Mouse (Mus musculus): ENCODE measurements around the gene Narfl. TPM values are rescaled to one million over a fixed set of nuclear protein-coding genes. Genes with fewer than 3 reads are reported as not detected.

Gene Narfl
- polyA plus RNA-seq, 1 experiment from 2014 or later: 27.3 TPM

DNA sequence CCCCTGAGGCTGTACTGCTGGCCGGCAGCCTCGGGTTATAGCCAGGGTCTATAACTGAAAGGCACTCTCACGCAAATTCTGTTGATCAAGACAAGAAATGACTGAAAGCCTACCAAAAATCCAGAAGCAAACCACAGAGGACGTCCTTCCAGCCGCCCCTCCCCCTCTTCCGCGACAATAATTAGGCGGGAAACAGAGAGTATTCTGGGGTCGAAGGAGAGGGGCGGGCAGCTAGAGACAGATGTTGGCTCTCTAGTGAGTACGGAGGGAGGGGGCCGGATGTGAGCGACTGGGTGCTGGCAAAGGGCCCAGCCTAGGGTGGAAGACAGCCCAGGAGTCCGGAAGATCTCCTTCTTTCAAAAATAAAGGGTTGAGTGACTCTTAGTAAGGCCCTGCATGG is 19.0 kb downstream of the Narfl start, which contains the start of gene Fam173a:
Fam173a (minus strand) TSS at position 287 of the 400 bp plus-strand sequence.
- WGBS: under 1% methylated on average over 14 of the region's 14 CpGs
- peak within 1 kb of the TSS; percentile 82 for H3K9ac ChIP-seq (ENCODE audit: low read depth, low read length)
- no peaks in the 10 kb centered on the region for H3K27me3 ChIP-seq (ENCODE audit: control insufficient read depth, insufficient read depth, low read length)
- peaks cover 50% of the 10 kb centered on the region for H3K4me1 ChIP-seq (ENCODE audit: control insufficient read depth, insufficient read depth, low read length)
- H3K36me3 ChIP-seq (ENCODE audit: control insufficient read depth, insufficient read depth, low read length): peaks cover 21% of the 10 kb centered on the region
- peak within 1 kb of the TSS; percentile 89 for H3K4me3 ChIP-seq (ENCODE audit: low read length)
- peak within 1 kb of the TSS; percentile 92 for H3K4me2 ChIP-seq (replicated peaks; ENCODE audit: low read depth, low read length)
- peak; percentile 63 for ATAC-seq (ENCODE audit: low FRiP score, low TSS enrichment)
- H3K9me3 ChIP-seq (ENCODE audit: control insufficient read depth, low read length): no peaks in the 10 kb centered on the region
- peak within 1 kb of the TSS; percentile 99 for H3K27ac ChIP-seq (ENCODE audit: low read depth, low read length)

DNA sequence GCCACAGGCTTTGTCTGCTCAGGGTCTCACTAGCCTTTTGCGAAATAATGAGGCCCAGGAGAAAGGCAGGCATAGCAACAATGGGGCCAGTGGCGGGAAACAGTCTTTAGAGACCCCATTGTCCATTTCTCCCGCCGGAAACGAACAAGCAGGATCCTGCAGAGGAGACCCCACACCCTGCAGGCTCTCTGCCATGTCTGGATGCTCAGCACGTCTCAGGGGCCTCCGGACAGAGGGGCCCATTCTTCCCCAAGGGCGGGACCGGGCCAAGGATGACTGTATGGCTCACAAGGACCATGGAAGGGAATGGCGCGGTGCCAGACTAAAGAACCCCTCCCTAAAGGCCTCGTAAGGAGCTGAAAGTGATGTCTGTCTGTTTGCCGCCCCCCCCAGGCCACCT is 20.6 kb downstream of the Narfl start:
- H3K27me3 ChIP-seq (ENCODE audit: control insufficient read depth, insufficient read depth, low read length): no peaks in the 10 kb centered on the region
- H3K9me3 ChIP-seq (ENCODE audit: control insufficient read depth, low read length): no peaks in the 10 kb centered on the region
- ATAC-seq (ENCODE audit: low FRiP score, low TSS enrichment): no peak
- peaks cover 50% of the 10 kb centered on the region for H3K4me1 ChIP-seq (ENCODE audit: control insufficient read depth, insufficient read depth, low read length)
- no peak overlapping the region for H3K4me2 ChIP-seq (replicated peaks; ENCODE audit: low read depth, low read length)
- WGBS: 81% methylated on average over 13 of the region's 13 CpGs
- no peak overlapping the region for H3K9ac ChIP-seq (ENCODE audit: low read depth, low read length)
- no peak overlapping the region; the same call in 1 of the 2 replicates for H3K4me3 ChIP-seq (ENCODE audit: low read length)
- peaks cover 14% of the 10 kb centered on the region for H3K36me3 ChIP-seq (ENCODE audit: control insufficient read depth, insufficient read depth, low read length)
- H3K27ac ChIP-seq (ENCODE audit: low read depth, low read length): peak overlapping the region; percentile 37; the same call in 1 of the 2 replicates

DNA sequence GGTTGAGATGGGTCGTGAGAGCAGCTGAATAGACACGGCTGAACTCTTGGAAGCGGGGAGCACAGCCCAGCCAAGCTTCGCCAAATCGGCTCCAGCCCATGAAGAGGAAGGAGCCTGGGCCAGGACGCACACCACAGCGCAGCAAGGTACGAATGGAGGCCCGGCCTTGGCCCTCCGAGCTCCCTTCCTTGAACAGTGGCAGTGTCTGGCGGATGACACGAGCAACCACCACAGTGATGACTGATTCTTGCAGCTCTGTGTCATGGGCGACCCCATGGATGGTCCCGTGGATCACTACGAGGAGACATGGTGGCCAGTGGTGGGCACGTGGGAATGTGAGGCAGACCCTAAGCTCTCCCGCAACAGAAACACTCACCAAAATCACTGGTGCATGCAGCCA is 21.4 kb downstream of the Narfl start:
- peak overlapping the region; percentile 7; the same call in 1 of the 2 replicates for H3K27ac ChIP-seq (ENCODE audit: low read depth, low read length)
- no peak for ATAC-seq (ENCODE audit: low FRiP score, low TSS enrichment)
- 74% methylated on average over 17 of the region's 17 CpGs for WGBS
- peaks cover 6% of the 10 kb centered on the region for H3K36me3 ChIP-seq (ENCODE audit: control insufficient read depth, insufficient read depth, low read length)
- peaks cover 50% of the 10 kb centered on the region for H3K4me1 ChIP-seq (ENCODE audit: control insufficient read depth, insufficient read depth, low read length)
- H3K4me2 ChIP-seq (replicated peaks; ENCODE audit: low read depth, low read length): peak overlapping the region; percentile 99
- H3K9ac ChIP-seq (ENCODE audit: low read depth, low read length): 0 out of 2 replicates have a peak overlapping the region, but pooled peaks have one; percentile 78
- H3K4me3 ChIP-seq (ENCODE audit: low read length): no peak overlapping the region; the same call in 1 of the 2 replicates
- H3K9me3 ChIP-seq (ENCODE audit: control insufficient read depth, low read length): no peaks in the 10 kb centered on the region
- no peaks in the 10 kb centered on the region for H3K27me3 ChIP-seq (ENCODE audit: control insufficient read depth, insufficient read depth, low read length)

DNA sequence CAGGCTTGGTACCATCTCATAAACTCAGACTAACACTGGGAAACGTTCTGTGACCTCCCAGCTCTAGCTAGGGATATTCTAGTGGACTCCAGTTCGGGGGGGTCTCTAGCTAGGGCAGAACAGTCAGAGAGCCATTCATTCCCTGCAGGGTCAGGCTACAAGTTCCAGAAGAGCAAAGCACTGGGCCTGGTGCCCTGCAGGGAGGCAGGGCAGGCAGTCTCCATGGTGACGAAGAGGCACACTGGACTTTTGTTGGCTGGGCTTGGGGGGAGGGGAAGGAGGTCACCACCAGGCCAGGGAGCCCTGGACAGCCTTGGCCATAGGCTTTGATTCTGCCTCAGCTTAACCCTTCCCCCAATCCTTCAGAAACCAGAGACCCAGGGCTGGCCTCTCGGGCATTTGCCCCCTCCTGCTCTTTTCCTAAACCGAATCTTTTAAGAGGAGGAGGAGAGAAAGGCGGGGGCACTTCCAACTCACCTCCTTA is 22.1 kb downstream of the Narfl start, which contains the start of gene AC134908.4:
AC134908.4 (minus strand) TSS at position 51 of the 484 bp plus-strand sequence.
- Histone ChIP-seq H3K36me3 (ENCODE audit: control insufficient read depth, insufficient read depth, low read length) (peaks cover 6% of the 10 kb centered on the region), H3K9ac (ENCODE audit: low read depth, low read length) (peak within 1 kb of the TSS; percentile 78), H3K27ac (ENCODE audit: low read depth, low read length) (peak within 1 kb of the TSS; percentile 47; the same call in 1 of the 2 replicates), H3K9me3 (ENCODE audit: control insufficient read depth, low read length) (no peaks in the 10 kb centered on the region), H3K4me3 (ENCODE audit: low read length) (peak within 1 kb of the TSS; percentile 85), H3K4me1 (ENCODE audit: control insufficient read depth, insufficient read depth, low read length) (peaks cover 50% of the 10 kb centered on the region), H3K27me3 (ENCODE audit: control insufficient read depth, insufficient read depth, low read length) (no peaks in the 10 kb centered on the region), H3K4me2 (replicated peaks; ENCODE audit: low read depth, low read length) (peak within 1 kb of the TSS; percentile 99)
- ATAC-seq (ENCODE audit: low FRiP score, low TSS enrichment): peak; percentile 28; the same call in 1 of the 2 replicates
- WGBS: 6% methylated on average over 6 of the region's 6 CpGs

DNA sequence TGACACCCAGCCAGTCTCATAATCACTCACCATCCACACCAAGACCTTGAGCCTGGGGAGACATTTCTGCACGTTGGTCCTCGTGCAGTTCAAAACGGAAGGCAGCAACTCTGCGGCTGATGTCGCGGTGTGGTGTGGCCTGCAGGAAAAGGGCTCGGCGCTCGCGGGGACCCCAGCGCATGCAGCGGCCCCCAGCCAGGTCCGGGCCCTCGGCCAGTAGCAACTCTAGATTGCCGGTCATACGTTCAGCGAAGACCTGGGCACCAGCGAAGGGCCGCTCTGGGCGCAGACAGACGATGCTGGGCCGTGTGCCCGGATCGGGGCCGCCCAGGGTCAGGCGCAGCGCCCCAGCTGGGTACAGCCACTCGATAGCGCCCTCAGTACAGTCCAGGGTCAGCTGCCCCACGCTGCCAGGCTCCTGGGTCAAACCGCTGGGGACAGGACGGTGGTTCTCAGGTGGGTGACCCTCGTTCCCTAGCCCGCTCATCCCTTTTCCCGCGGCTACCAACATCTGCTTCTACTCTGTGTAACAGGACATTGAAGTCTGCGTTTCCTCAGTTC is 22.7 kb downstream of the Narfl start:
- H3K27me3 ChIP-seq (ENCODE audit: control insufficient read depth, insufficient read depth, low read length): no peaks in the 10 kb centered on the region
- no peaks in the 10 kb centered on the region for H3K9me3 ChIP-seq (ENCODE audit: control insufficient read depth, low read length)
- WGBS: under 1% methylated on average over 37 of the region's 37 CpGs
- H3K9ac ChIP-seq (ENCODE audit: low read depth, low read length): peak overlapping the region; percentile 78
- ATAC-seq (ENCODE audit: low FRiP score, low TSS enrichment): 0 out of 2 replicates have a peak, but pooled peaks have one; percentile 0
- H3K4me1 ChIP-seq (ENCODE audit: control insufficient read depth, insufficient read depth, low read length): peaks cover 43% of the 10 kb centered on the region
- H3K4me2 ChIP-seq (replicated peaks; ENCODE audit: low read depth, low read length): peak overlapping the region; percentile 99
- H3K27ac ChIP-seq (ENCODE audit: low read depth, low read length): peak overlapping the region; percentile 47; the same call in 1 of the 2 replicates
- peaks cover 6% of the 10 kb centered on the region for H3K36me3 ChIP-seq (ENCODE audit: control insufficient read depth, insufficient read depth, low read length)
- H3K4me3 ChIP-seq (ENCODE audit: low read length): peak overlapping the region; percentile 85

DNA sequence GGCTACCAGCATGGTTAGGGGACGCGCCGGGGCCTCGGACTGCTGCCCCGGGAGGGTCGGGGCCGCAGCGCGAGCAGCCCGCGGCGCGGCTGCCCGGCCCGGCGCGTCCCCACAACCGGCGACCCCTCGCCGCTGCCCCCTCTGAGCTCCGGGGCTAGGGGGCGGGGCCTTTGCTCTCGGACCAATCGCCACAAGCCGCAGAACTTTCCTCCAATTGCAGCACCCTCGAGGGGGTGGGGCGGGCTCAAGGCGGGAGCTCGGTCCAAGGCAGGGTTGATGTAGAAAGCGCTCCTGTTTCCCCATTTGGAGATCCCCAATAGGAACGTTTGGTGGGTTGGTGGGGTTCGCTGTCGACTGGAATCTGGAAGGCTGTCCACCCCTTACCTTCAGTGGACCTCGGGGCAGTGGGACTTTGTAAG is 23.4 kb downstream of the Narfl start, which contains the start of gene Metrn:
Metrn (minus strand) TSS at position 186 of the 419 bp plus-strand sequence.
- Histone ChIP-seq H3K27ac (ENCODE audit: low read depth, low read length) (peak within 1 kb of the TSS; percentile 47; the same call in 1 of the 2 replicates), H3K27me3 (ENCODE audit: control insufficient read depth, insufficient read depth, low read length) (no peaks in the 10 kb centered on the region), H3K4me3 (ENCODE audit: low read length) (peak within 1 kb of the TSS; percentile 85), H3K4me2 (replicated peaks; ENCODE audit: low read depth, low read length) (peak within 1 kb of the TSS; percentile 99), H3K36me3 (ENCODE audit: control insufficient read depth, insufficient read depth, low read length) (peaks cover 6% of the 10 kb centered on the region), H3K9me3 (ENCODE audit: control insufficient read depth, low read length) (no peaks in the 10 kb centered on the region), H3K9ac (ENCODE audit: low read depth, low read length) (peak within 1 kb of the TSS; percentile 78), H3K4me1 (ENCODE audit: control insufficient read depth, insufficient read depth, low read length) (peaks cover 41% of the 10 kb centered on the region)
- ATAC-seq (ENCODE audit: low FRiP score, low TSS enrichment): peak; percentile 75
- WGBS: under 1% methylated on average over 31 of the region's 35 CpGs

DNA sequence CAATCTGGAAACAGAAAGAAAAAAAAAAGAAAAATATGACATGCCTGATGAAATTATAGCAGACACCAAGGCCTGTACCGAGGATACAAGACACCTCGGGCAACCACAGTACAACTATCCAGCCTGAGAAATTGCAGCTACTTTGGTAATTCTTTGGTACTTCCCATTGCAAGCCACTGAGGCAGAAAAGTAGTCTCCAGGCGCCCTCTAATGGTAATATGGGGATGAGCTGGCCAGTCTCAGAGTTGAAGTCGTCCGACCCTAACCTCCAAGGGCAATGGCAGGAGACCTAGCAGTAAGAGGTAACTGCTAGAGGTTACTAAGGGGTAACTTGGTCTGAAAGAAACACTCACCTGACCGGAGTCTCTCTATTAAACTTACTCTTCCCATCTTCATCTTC is 27.5 kb downstream of the Narfl start:
- Histone ChIP-seq H3K4me3 (ENCODE audit: low read length) (no peak overlapping the region), H3K27ac (ENCODE audit: low read depth, low read length) (no peak overlapping the region), H3K9me3 (ENCODE audit: control insufficient read depth, low read length) (no peaks in the 10 kb centered on the region), H3K4me2 (replicated peaks; ENCODE audit: low read depth, low read length) (no peak overlapping the region), H3K36me3 (ENCODE audit: control insufficient read depth, insufficient read depth, low read length) (no peaks in the 10 kb centered on the region), H3K9ac (ENCODE audit: low read depth, low read length) (no peak overlapping the region), H3K4me1 (ENCODE audit: control insufficient read depth, insufficient read depth, low read length) (peaks cover 4% of the 10 kb centered on the region), H3K27me3 (ENCODE audit: control insufficient read depth, insufficient read depth, low read length) (no peaks in the 10 kb centered on the region; the same call in 1 of the 2 replicates)
- WGBS: 9% methylated on average over 6 of the region's 6 CpGs
- ATAC-seq (ENCODE audit: low FRiP score, low TSS enrichment): peak; percentile 43; the same call in 1 of the 2 replicates

DNA sequence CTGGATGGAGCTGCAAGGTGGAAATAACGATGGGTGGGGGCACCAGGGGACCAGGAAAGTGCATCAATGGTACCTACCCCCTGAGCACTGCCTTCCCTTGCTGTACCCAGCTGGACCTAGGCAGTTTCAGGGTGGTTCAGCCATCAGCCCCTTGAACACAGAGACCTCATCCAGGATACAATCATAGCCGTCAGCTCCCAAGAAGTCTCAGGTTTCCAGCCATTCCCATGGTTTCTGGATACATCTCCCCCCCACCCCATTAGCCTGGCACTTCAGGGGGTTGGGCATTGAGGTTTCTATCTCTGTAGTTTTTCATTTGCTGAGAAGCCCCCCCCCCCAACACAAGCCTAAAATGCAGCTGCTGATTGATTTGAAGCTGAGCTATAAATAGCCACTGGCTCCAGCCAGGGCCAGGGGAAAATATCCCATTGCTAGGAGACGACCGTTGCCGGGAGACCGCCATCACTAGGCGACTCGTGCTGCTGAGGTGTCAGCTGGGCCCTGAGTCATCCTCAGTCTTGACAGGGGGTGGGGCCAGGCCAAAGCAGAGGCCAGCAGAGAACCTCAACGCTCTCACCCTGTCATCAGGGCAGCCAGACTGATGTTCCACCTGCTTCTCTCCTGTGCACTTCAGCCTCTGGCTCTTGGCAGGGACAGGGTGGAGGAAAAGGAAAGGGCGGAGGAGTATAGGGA is 29.4 kb downstream of the Narfl start:
- no peak; the same call in 1 of the 2 replicates for ATAC-seq (ENCODE audit: low FRiP score, low TSS enrichment)
- Histone ChIP-seq H3K27ac (ENCODE audit: low read depth, low read length) (no peak overlapping the region), H3K4me3 (ENCODE audit: low read length) (no peak overlapping the region), H3K27me3 (ENCODE audit: control insufficient read depth, insufficient read depth, low read length) (peaks cover 2% of the 10 kb centered on the region), H3K36me3 (ENCODE audit: control insufficient read depth, insufficient read depth, low read length) (no peaks in the 10 kb centered on the region), H3K4me1 (ENCODE audit: control insufficient read depth, insufficient read depth, low read length) (no peaks in the 10 kb centered on the region), H3K9me3 (ENCODE audit: control insufficient read depth, low read length) (no peaks in the 10 kb centered on the region), H3K4me2 (replicated peaks; ENCODE audit: low read depth, low read length) (no peak overlapping the region), H3K9ac (ENCODE audit: low read depth, low read length) (peak overlapping the region; percentile 40; the same call in 1 of the 2 replicates)
- 12% methylated on average over 10 of the region's 10 CpGs for WGBS
